Mouse (Mus musculus) stomach, embryonic 15.5 days (tissue): ENCODE measurements around the gene Sh3pxd2a. TPM values are rescaled to one million over a fixed set of nuclear protein-coding genes. Genes with fewer than 3 reads are reported as not detected.

ENCODE experiments used
- ATAC-seq: fragments of 200-750 bp; cut with Nextera tagmentation; 2 replicates; pipeline ENCODE4 v1.8.0; 2017; ENCODE audit warnings: low read depth, moderate number of reproducible peaks, moderate TSS enrichment; ENCODE audit not compliant: insufficient read depth, low FRiP score
- H3K27ac ChIP-seq: fragments of 300-500 bp; sonication (generic); 2 replicates; pipeline ENCODE4 v1.5.1; 2015; ENCODE audit warnings: mild to moderate bottlenecking, inconsistent platforms
- H3K27me3 ChIP-seq: fragments of 300-500 bp; sonication (generic); replicated peaks from 2 replicates; pipeline ENCODE4 v1.6.1; 2015; ENCODE audit warnings: inconsistent platforms
- H3K36me3 ChIP-seq: fragments of 300-500 bp; sonication (generic); 2 replicates; pipeline ENCODE4 v1.6.1; 2015; ENCODE audit warnings: inconsistent platforms
- H3K4me1 ChIP-seq: fragments of 300-500 bp; sonication (generic); 2 replicates; pipeline ENCODE4 v1.6.1; 2015; ENCODE audit warnings: inconsistent platforms
- H3K4me2 ChIP-seq: fragments of 300-500 bp; sonication (generic); 2 replicates; pipeline ENCODE4 v1.6.1; 2015; ENCODE audit warnings: mild to moderate bottlenecking, inconsistent platforms
- H3K4me3 ChIP-seq: fragments of 300-500 bp; sonication (generic); replicated peaks from 2 replicates; pipeline ENCODE4 v1.5.1; 2015; ENCODE audit warnings: inconsistent platforms
- H3K9ac ChIP-seq: fragments of 300-500 bp; sonication (generic); 2 replicates; pipeline ENCODE4 v1.6.1; 2015; ENCODE audit warnings: inconsistent platforms
- H3K9me3 ChIP-seq: fragments of 300-500 bp; sonication (generic); 2 replicates; pipeline ENCODE4 v1.6.1; 2016; ENCODE audit warnings: inconsistent platforms
- WGBS: fragments of 180-500 bp; shearing (Covaris S2); methylation state at CpG from one replicate; pipeline ENCODE4 v1.1.7; 2015; 5-methylcytosine and 5-hydroxymethylcytosine counted together
- polyA plus RNA-seq: library from polyadenylated mRNA; unstranded; fragments of >200 nt; fragmentation: Nextera tagmentation; extraction: Ambion mirVana; gene quantifications from 2 replicates; pipeline ENCODE4 v1.2.1, GENCODE M21; 2015

Sh3pxd2a gene
- polyA plus RNA-seq, 1 experiment from 2014 or later: 6.8 TPM

GRCm38 (mm10) chr19:47242227-47242626 is 222.0 kb downstream of the Sh3pxd2a start:
- no peak overlapping the region for H3K4me2 ChIP-seq
- H3K4me3 ChIP-seq: no peak overlapping the region
- no peaks in the 10 kb centered on the region; the same call in 1 of the 2 replicates for H3K4me1 ChIP-seq
- WGBS: 70% methylated on average over 4 of the region's 4 CpGs
- no peak overlapping the region for H3K27ac ChIP-seq
- no peaks in the 10 kb centered on the region for H3K9me3 ChIP-seq
- ATAC-seq: no peak
- no peaks in the 10 kb centered on the region for H3K27me3 ChIP-seq
- H3K9ac ChIP-seq: no peak overlapping the region
- H3K36me3 ChIP-seq: no peaks in the 10 kb centered on the region

- no peaks in the 10 kb centered on the region for H3K36me3 ChIP-seq
- no peaks in the 10 kb centered on the region for H3K9me3 ChIP-seq
- WGBS: 63% methylated on average over 7 of the region's 7 CpGs
- no peak overlapping the region for H3K9ac ChIP-seq
- H3K4me2 ChIP-seq: no peak overlapping the region
- no peak overlapping the region for H3K27ac ChIP-seq
- no peak overlapping the region for H3K4me3 ChIP-seq
- no peak for ATAC-seq
- no peaks in the 10 kb centered on the region for H3K4me1 ChIP-seq
- H3K27me3 ChIP-seq: no peaks in the 10 kb centered on the region
Measured at GRCm38 (mm10) chr19:47240957-47241356, 223.2 kb downstream of the Sh3pxd2a start.

- H3K27ac ChIP-seq: no peak overlapping the region
- WGBS: 39% methylated on average over 12 of the region's 12 CpGs
- no peaks in the 10 kb centered on the region for H3K27me3 ChIP-seq
- H3K4me1 ChIP-seq: no peaks in the 10 kb centered on the region
- no peaks in the 10 kb centered on the region for H3K9me3 ChIP-seq
- no peak for ATAC-seq
- H3K4me2 ChIP-seq: peak overlapping the region; percentile 40
- H3K36me3 ChIP-seq: no peaks in the 10 kb centered on the region
- no peak overlapping the region for H3K9ac ChIP-seq
- H3K4me3 ChIP-seq: peak overlapping the region; percentile 15
Measured at GRCm38 (mm10) chr19:47240076-47240475, 224.1 kb downstream of the Sh3pxd2a start.

DNA sequence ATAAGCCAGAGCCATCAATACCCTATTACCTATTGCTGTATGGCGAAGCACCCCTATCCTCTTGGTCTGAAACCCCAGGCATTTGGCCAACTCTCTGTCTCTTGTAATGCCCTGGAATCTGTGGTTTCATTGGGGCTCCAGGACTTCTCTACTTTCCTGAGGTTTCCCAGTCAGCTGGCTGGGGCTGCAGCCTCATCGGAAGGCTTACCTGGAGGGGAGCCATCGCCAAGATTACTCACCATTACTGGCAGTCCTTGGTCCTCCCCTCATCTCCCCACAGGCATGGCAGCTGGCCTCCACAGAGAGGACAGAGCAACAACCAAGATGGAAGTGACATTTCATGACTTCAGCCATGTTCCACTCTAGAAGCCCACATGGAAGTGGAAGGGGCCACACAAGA is 231.1 kb downstream of the Sh3pxd2a start:
- Histone ChIP-seq H3K9ac (no peak overlapping the region), H3K36me3 (no peaks in the 10 kb centered on the region), H3K4me3 (no peak overlapping the region), H3K9me3 (no peaks in the 10 kb centered on the region), H3K27ac (no peak overlapping the region), H3K4me2 (no peak overlapping the region), H3K27me3 (no peaks in the 10 kb centered on the region), H3K4me1 (peaks cover 13% of the 10 kb centered on the region)
- WGBS: 86% methylated on average over 3 of the region's 3 CpGs
- no peak for ATAC-seq

- Histone ChIP-seq H3K9ac (no peak overlapping the region), H3K9me3 (no peaks in the 10 kb centered on the region), H3K27me3 (no peaks in the 10 kb centered on the region), H3K27ac (no peak overlapping the region), H3K36me3 (no peaks in the 10 kb centered on the region), H3K4me2 (no peak overlapping the region), H3K4me1 (peaks cover 13% of the 10 kb centered on the region), H3K4me3 (no peak overlapping the region)
- 91% methylated on average over 5 of the region's 5 CpGs for WGBS
- no peak for ATAC-seq
Measured at GRCm38 (mm10) chr19:47232077-47232865, 231.9 kb downstream of the Sh3pxd2a start.

DNA sequence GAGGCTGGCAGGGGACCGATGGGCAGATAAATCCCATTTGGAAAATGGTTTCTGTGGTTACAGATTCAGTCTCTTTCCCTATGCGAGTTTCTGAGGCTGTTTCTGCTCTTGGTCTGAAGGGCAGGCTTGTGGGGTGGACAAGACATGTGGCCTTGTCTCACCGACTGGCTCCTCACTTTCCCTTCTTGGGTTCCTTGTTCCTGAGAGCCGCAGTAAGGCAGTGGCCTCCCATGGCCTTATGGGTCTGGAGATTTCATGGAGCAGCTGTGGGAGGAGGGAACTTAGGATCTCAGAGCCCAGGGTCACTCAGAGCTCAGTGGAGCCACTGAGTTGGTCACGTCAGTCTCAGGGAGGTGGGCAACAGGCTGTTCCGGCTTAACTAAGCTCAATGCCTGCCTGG is 232.8 kb downstream of the Sh3pxd2a start:
- Histone ChIP-seq H3K36me3 (no peaks in the 10 kb centered on the region), H3K4me3 (no peak overlapping the region), H3K27ac (no peak overlapping the region), H3K4me2 (no peak overlapping the region), H3K9ac (no peak overlapping the region), H3K27me3 (no peaks in the 10 kb centered on the region), H3K4me1 (peaks cover 13% of the 10 kb centered on the region), H3K9me3 (no peaks in the 10 kb centered on the region)
- 83% methylated on average over 6 of the region's 6 CpGs for WGBS
- no peak for ATAC-seq

GRCm38 (mm10) chr19:47230682-47231081 is 233.5 kb downstream of the Sh3pxd2a start:
- Histone ChIP-seq H3K9ac (no peak overlapping the region), H3K36me3 (no peaks in the 10 kb centered on the region), H3K27me3 (no peaks in the 10 kb centered on the region), H3K4me2 (no peak overlapping the region), H3K4me3 (no peak overlapping the region), H3K4me1 (peaks cover 13% of the 10 kb centered on the region), H3K9me3 (no peaks in the 10 kb centered on the region), H3K27ac (no peak overlapping the region)
- 86% methylated on average over 8 of the region's 8 CpGs for WGBS
- ATAC-seq: no peak

DNA sequence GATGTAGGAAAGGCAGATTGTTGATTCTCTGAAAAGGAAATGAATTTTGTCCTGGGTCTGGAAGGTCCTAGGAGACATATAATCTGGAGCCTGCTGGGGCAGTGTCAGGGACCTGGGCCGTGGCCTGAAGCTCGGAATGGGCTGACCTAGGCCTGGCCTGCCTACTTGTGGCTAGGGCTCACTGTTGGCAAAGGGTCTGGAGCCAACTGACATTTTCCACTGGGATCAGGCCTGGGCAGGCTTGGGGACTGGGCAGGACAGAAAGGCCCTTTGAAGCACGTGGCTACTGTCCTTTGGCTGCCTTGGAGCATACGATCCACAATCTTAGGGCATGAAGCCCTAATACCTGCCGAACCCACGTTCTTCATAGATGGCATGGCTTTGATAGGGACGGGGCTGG is 234.1 kb downstream of the Sh3pxd2a start:
- peaks cover 13% of the 10 kb centered on the region for H3K4me1 ChIP-seq
- 83% methylated on average over 7 of the region's 7 CpGs for WGBS
- no peak overlapping the region for H3K27ac ChIP-seq
- H3K27me3 ChIP-seq: no peaks in the 10 kb centered on the region
- no peak overlapping the region for H3K9ac ChIP-seq
- no peaks in the 10 kb centered on the region for H3K9me3 ChIP-seq
- H3K36me3 ChIP-seq: no peaks in the 10 kb centered on the region
- ATAC-seq: no peak
- no peak overlapping the region for H3K4me3 ChIP-seq
- no peak overlapping the region for H3K4me2 ChIP-seq

- no peak for ATAC-seq
- Histone ChIP-seq H3K4me1 (peaks cover 13% of the 10 kb centered on the region), H3K36me3 (no peaks in the 10 kb centered on the region), H3K4me3 (peak overlapping the region; percentile 27), H3K4me2 (peak overlapping the region; percentile 52), H3K27ac (peak overlapping the region; percentile 38; the same call in 1 of the 2 replicates), H3K9me3 (no peaks in the 10 kb centered on the region), H3K27me3 (no peaks in the 10 kb centered on the region), H3K9ac (no peak overlapping the region)
- WGBS: 59% methylated on average over 5 of the region's 5 CpGs
Measured at GRCm38 (mm10) chr19:47229461-47229860, 234.7 kb downstream of the Sh3pxd2a start.

GRCm38 (mm10) chr19:47228725-47229252 is 235.4 kb downstream of the Sh3pxd2a start:
- no peaks in the 10 kb centered on the region for H3K27me3 ChIP-seq

DNA sequence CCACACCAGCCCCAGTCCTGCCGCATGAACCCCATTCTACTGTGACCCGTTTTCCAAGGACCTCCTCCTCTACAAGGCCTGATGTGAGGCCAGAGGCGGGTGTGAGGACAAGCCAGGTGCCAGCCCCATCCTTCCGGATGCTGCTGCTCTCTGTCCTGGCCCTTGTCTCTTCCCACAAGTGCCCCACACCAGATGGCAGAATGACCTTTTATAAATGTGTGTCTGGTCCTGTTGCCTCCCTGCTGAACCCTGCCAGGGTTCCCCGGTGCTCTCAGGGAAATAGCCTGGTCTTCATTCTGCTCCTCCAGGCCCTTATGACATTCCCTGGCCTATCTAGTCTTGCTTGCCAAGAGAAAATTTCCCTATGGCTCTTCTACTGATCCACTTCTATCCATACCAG is 238.4 kb downstream of the Sh3pxd2a start:
- Histone ChIP-seq H3K27ac (no peak overlapping the region), H3K9ac (no peak overlapping the region), H3K27me3 (no peaks in the 10 kb centered on the region), H3K36me3 (no peaks in the 10 kb centered on the region), H3K9me3 (no peaks in the 10 kb centered on the region), H3K4me1 (peaks cover 21% of the 10 kb centered on the region), H3K4me2 (no peak overlapping the region), H3K4me3 (no peak overlapping the region)
- no peak for ATAC-seq
- WGBS: 83% methylated on average over 5 of the region's 5 CpGs

More at GRCm38 (mm10) chr19:47228725-47229252, 235.4 kb downstream of the Sh3pxd2a start:
- peaks cover 17% of the 10 kb centered on the region for H3K4me1 ChIP-seq
- no peak overlapping the region for H3K9ac ChIP-seq
- H3K36me3 ChIP-seq: no peaks in the 10 kb centered on the region
- H3K9me3 ChIP-seq: no peaks in the 10 kb centered on the region
- peak overlapping the region; percentile 52 for H3K4me2 ChIP-seq
- 1% methylated on average over 17 of the region's 17 CpGs for WGBS
- H3K4me3 ChIP-seq: peak overlapping the region; percentile 27
- peak overlapping the region; percentile 38 for H3K27ac ChIP-seq
- ATAC-seq: peak; percentile 62; the same call in 1 of the 2 replicates

DNA sequence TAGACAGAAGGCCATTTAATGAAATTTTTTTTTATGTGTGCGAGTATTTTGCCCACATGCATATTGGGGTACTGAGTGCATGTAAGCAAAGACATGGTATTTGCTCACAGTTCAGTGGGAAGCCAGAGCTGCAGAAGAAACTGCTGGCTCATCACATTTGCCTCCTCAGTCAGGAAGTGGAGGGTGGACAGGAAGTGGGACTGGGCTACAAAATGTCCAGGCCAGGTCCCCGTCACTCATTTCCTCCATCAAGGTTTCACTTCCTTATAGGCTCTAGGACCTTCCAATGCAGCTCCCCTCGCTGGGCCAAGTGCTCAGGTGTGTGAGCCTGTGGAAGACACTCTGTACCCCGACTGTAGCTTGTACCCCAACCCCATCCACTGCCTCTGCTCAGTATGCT is 239.5 kb downstream of the Sh3pxd2a start:
- Histone ChIP-seq H3K27ac (no peak overlapping the region), H3K4me2 (no peak overlapping the region), H3K4me3 (no peak overlapping the region), H3K27me3 (no peaks in the 10 kb centered on the region), H3K36me3 (no peaks in the 10 kb centered on the region), H3K9me3 (no peaks in the 10 kb centered on the region), H3K9ac (no peak overlapping the region), H3K4me1 (peaks cover 20% of the 10 kb centered on the region)
- no peak for ATAC-seq
- 80% methylated on average over 4 of the region's 4 CpGs for WGBS
